Mouse (Mus musculus): Measurements from ENCODE around the gene Fbxo36.

Gene Fbxo36

DNA sequence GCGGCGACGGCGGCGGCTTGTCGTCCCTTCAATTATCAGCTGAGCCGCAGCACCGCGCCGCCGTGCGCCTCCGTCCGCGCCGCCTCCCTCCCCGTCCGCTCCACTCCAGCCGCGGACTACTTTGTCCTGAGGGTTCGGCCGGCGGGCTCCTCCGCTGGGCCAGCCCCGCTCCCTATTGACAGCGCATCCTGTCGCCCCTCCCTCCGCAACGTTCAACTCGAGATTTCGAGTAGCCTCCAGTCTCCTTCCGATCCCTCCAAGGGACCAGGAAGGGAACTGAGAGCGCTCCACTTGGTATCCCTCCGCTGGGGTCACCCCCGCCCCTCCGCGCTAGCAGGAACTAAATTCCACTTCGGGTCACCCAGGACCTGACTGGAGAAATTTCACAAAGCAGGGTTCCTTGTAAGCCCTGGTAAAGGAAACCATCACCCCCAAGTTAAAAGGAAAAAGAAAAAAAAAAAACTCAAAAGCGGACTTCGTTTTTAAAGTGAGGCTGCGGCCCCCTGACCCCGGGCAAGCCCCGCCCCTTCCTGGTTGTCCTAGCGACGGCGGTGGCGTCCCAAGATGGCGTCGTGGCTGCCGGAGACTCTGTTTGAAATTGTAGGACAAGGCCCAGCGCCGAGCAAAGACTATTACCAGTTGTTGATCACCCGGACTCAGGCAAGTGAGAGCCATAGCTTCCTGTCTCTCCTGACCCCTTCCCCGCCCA lies at the start of gene Fbxo36:
Fbxo36 (plus strand) TSS at position 533 of the 709 bp plus-strand sequence.
- in situ Hi-C loops (cut with MboI, MseI): no loop called here

DNA sequence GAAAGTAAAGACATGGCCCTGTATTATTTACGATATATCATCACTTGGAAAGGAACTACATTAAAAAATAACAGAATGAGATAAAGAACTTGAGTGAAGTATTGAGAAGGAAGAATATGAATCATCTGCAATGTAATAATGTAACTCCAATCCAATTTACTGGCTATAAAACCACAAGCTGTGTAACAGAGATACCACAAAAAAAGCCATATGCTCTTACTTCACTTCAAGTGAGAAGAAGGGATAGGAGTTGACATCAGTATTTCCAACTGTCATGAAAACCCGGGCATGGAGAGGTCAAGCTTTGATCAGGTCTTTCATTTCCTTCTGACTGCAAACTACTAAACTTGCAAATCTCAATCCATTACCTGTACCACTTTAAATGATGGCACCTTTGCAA lies 48.2 kb upstream of the Fbxo36 start:
- in situ Hi-C loops (cut with MboI, MseI): no loop called here

DNA sequence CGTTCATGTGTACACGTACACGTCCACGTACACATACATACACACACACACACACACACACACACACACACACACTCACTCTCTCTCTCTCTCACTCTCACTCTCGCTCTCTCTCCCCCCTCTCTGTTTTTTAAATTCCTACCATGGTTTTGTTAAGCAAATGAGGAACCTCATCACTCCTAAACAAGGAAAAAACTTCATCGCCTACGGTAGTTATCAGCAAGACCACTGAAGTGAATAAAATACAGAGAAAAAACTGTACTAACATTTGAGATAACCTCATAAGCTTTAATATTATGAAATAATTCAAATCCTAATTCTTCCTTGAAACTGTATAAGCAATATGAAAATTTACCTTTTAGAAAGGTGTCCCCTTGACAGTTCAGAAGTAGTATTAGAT lies 44.3 kb upstream of the Fbxo36 start:
- in situ Hi-C loops (cut with MboI, MseI): no loop called here

DNA sequence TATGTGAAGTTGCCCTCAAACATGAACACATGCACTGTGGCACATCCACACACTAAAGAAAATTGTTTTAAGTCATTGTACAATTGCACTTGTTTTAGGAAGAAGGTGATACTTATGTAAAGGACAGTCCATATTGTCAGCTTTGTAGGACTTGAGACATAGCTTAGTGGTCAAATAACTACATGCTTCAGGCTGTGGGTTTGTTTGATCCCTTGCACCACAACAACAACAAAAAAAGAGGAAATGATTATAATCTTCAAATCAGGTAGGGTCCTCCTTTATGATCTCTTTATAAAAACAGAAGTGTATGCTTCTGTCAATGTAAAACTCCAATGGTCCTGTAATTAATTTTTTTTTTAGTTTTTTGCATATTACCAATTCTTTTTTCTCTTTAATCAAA lies 40.5 kb upstream of the Fbxo36 start:
- in situ Hi-C loops (cut with MboI, MseI): no loop called here

DNA sequence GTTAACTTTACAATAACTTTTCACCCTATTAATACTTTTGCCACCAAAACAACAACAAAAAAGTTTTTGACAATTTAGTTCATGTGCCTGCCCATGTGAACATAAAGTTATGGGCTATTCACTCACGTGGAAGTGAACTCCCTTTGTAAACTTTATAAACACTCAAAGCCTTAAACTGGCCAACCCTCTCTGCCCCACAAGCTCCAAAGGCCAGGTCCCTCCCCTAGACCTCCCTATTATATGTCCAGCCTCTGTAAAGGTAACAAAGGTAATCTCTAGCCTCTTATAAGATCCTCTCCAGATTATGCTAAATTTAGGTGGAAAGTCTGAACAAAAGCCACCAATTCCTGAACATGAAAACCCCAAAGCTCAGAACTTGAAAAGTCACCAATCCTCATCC lies 35.9 kb upstream of the Fbxo36 start:
- in situ Hi-C loops (cut with MboI, MseI): no loop called here

DNA sequence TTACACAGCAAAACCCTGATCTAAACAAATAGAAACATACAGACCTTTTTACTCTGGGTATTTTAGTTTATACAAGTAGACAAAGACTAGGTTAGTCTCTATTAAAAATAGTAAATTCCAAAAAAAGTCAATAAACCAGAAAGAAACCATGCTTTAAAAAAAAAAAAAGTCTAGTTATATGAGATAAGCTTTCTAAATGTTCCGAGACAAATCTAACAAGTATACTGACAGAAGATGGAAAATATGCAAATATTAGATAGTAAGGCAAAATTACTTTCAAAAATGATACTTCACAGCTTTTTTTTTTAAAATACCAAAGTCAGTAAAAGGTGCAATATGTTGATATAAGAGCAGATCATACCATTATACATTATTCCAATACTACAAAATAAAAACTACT lies 22.0 kb upstream of the Fbxo36 start:
- in situ Hi-C loops (cut with MboI, MseI): no loop called here

DNA sequence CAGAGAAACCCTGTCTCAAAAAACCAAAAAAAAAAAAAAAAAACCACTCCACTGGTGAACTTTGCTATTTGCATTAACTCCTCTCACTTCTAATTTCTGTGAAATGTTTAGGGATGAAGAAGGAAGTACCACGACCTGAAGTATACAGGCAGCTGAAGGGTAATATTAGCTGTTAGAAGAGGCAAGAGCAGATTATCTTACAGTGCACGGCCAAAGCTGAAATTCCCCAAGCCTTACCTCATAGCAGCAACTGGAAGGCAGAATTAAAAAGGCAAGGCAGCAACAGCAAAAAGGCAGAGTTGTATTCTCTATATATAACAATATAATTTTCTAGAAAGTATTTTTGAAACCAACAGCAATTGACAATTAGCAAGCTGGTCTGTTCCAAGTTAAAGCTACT lies 14.6 kb upstream of the Fbxo36 start:
- in situ Hi-C loops (cut with MboI, MseI): loop anchor here (5.0 kb wide), 1 partner anchor 88 kb away; no protein-coding TSS in a partner anchor

DNA sequence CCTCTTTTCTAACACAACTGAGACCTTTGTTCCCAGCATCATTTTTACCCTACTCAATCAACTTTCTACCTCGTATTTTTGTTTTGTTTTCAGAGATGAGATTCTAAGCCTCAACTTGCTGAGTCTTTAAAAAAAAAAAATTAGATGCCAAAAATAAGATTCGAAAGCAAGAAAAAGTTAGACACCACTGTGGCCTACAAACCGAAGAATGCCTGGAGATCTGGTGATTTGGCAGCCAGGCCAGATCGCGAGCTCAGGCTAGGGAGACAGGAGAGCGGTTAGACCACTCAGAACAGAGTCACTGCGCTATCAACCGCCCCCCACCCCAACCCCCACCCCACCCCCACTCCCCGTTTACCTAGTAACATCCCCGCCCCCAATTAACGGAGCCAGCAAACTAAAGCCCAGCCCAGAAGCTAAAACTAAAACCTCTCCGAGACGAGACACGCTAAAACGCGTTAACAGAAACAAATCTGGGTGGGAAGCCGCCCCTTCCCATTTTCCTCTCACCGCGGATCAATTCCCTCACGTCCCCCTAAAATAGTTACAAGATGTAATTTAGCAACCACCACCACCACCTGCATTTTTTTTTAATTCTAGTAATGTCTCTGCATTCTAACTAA lies 2.0 kb upstream of the Fbxo36 start:
- in situ Hi-C loops (cut with MboI, MseI): no loop called here

DNA sequence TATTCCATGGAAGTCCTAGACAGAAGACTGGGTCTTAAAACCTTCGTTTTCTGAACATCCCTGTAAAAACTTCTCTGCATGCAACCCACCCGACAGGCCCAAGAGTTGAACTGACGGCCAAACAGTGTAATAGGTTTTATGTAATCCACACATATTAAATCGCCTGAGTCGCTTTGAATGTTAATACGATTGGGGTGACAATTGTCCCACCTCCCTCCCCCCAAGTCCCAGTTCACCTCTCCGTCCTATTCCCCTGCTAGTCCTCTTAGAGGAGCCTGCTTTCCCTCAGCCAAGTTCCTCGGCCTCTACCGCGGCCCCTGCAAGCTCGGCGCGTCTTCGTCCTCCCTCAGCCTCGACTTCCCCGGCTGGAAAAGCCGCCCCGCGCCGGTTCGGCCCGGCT lies 1.5 kb upstream of the Fbxo36 start:
- in situ Hi-C loops (cut with MboI, MseI): no loop called here

DNA sequence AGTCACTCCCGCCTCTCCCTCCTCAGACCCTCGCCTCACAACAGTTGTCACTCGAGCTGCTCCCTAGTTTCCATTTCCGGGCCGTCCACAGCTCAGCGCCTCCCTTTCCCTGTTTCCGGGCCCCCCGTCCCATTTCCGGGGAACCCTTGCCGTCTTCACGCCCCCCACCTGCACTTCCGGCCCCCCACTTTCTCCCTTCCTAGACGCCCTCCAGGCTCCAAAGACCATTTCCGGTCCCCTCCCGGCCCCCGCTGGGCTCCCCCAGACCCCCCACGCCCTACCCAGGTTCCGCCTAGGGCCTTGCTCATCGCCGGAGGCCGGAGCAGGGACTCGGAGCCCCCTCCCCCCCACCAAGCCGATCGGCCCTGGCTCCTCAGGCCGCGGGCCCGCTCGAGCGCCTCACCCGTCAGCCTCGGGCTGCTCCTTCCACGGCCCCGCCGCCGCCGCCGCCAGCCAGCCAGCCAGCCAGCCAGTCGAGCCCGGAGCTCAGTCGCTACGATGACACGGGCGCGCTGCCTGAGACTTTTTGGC lies 955 bp upstream of the Fbxo36 start:
- in situ Hi-C loops (cut with MboI, MseI): no loop called here

DNA sequence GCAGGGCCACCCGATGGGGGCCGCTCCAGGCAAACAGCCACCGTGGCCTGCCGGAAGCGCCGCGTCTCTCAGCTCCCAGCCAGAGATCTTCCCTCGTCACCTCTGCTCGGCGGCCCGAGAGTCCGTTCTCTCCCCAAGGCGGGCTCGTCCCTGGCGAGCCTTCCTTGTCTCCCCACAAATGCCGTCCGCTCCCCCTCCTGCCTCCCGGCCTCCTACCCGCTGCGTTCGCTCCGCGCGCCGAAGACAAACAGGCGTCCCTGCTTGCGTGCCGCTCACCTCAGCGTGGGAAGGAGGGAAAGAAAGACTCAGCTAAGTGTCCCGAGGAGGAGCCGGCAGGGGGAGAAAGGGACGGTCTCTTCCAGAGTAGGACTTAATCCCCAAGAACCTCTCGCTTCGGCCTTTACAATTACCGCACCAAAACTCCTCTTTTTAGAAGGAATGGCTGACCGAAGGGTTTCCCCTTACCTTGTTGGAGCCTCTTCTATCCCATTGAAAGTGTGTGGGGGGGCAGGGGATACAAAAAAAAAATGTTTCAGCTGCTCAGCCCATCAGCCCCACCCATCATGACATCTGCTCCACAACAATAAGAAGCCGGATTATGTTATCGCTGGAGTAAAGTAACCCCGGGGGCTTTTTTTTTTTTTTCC lies 500 bp downstream of the Fbxo36 start, which contains the start of gene Trip12:
Trip12 (minus strand) TSS at position 499 of the 647 bp plus-strand sequence.
- in situ Hi-C loops (cut with MboI, MseI): no loop called here

DNA sequence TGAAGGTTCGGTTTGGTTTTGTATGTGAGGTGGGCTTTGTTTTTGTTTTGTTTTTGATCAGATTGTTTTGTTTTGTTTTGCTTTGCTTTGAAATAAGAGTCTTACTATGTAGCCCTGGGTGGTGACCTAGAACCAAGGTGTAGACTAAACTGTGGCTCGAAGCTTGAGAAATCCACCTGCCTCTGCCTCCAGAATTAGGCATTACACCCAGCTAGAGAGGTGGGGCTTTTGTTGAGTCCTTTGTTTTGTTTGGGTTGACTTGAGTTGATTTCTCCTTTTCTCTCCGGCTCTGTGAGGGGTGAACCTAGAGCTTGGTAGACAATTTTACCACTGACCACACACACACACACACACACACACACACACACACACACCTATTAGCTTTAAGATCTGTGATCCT lies 1.4 kb downstream of the Fbxo36 start:
- in situ Hi-C loops (cut with MboI, MseI): no loop called here

DNA sequence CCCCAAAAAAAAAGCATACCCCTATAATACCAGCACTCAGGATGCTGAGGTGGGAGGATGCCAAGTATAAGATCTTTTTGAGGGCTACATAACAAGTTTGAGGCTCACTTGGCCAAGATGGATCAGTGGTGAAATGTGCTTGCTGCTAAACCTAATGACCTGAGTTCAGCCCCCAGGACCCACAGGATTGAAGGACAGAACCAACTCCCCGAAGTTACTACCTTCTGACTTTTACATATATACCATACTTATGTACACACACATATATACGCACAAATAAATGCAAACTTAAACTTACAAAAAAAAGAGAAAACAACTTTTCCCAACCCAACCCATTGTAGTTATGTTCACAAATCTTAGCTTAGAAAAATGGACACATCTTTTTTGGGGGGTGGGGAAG lies 3.7 kb downstream of the Fbxo36 start:
- in situ Hi-C loops (cut with MboI, MseI): no loop called here

DNA sequence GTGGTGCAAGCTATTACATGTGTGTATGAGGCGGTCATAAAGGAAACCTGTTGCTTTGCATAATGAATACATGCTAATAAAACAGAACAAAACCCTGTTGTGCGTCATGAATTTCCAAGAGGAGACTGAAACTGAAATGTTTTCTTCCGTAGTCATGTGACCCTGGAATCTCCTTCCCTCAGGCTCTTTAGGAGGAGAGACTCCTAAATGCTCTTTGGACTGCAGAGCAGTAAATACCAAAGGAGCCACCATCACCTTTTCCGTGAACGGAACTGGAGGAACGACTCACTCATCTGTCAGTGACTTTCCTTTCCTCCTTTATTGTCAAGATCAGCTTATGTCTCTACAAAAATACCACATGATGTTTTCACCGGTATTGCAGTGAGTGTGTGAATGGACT lies 8.1 kb downstream of the Fbxo36 start:
- in situ Hi-C loops (cut with MboI, MseI): no loop called here

DNA sequence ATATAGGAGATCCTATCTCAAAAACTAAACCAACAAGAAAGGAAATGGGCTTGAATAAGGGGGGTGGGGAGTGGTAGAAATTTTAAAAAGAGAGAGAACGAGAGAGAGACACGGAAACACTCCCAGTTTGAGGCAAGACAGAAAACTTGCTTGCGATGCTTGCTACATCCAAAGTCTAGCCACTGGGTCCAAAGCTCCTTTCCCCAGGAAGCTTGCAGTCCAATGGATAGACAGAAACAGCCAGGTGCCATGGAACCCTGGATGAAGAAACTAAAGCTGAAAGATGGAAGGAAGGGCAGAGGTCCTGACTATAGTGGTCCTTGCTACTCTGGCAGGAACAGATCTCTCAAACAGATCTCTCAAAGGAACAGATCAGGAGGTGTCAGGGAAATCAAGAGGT lies 8.7 kb downstream of the Fbxo36 start:
- in situ Hi-C loops (cut with MboI, MseI): no loop called here

DNA sequence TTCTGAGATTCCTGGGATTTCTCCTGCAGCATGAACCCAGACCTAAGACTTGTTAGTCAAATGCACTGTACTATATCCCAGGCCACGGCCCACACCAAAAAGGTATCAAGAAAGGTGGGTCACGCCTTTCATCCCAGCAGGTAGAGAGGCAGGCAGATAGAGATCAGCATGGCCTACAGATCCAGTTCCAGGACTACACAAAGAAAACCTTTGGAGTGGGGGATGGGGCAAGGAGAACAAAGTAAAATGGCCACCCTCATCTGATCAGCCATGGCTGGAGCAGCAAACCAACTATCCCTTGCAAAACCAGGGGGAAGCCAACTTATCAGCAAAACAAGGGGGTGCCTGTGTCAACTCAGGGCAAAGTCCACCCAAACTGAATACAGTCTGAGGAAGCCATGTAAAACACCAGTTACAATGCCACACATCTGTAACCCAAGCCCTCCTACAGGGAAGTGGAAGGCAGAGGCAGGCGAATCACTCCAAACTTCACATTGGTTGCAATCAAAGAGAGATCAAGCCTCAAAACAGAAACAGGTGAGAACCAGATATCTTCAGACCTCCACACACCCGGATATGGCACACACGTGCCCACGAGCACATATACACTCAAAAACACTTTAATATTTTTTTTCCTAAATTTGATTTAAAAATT lies 9.3 kb downstream of the Fbxo36 start:
- in situ Hi-C loops (cut with MboI, MseI): no loop called here

DNA sequence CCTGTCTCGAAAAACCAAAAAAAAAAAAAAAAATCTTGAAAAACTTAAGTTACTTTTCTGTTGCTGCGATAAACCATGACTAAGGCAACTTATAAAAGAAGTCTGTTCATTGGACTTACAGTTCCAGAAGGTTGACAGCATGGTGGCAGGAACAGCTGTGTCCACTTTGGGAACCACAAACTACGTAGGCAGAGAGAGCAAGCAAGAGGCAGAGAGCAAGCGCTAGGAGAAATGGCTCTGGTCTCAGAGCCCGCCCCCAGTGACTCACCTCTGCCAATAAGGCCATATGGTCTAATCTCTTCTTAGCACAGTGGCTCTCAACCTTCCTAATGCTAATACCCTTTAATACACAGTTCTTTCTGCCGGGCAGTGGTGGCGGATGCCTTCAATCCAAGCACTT lies 10.2 kb downstream of the Fbxo36 start:
- in situ Hi-C loops (cut with MboI, MseI): no loop called here

DNA sequence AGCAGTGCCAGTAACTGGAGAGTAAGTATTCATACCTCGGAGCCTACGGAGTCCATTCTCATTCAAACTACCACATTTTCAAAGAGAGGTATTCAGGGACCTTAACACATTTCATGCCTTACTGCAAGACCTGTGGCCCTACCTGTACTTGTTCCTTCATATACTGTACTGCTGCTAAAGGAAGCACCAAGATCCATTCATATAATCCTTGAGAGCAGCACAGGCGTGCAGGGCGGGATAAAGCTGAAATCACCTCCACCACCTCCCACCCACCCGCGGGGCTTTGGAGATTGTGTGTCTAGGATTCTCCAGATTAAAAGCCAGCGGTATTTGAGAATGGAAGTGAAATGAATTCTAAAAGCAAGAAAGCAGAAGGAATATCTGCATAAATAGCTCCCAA lies 10.8 kb downstream of the Fbxo36 start:
- in situ Hi-C loops (cut with MboI, MseI): no loop called here

DNA sequence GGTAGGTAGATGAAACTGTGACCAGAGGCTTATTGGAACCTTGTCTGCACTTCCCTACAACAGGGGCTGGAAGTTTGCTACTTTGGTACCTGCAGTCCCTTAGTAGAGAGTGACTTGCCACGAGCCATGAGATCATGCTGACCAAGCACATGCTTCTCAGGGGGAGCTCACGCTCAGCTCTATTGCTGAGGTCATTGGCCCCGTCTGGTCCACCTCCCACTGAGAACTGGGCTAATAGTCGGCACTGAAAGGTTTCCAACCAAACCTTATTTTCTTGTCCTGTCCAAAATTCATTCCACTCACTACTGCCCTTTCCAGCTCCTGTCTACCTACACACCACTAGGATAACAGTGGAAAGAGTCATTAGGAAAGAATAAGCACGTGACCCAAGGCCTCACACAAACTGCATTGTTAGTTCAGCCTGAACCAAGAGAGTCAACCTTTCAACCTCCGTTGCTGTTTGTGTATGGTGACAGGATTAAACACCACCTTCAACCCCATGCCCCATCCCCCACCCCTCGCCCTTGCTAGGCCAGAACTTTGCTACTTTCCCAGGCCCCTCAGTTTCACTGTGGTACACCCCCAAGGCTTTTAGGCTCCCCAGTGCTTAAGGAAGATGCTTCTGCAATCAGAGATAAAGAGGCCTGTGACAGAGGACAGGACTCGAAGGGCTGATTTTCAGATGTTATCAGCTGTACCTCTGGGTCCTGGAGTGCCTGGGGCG lies 12.0 kb downstream of the Fbxo36 start:
- in situ Hi-C loops (cut with MboI, MseI): no loop called here

DNA sequence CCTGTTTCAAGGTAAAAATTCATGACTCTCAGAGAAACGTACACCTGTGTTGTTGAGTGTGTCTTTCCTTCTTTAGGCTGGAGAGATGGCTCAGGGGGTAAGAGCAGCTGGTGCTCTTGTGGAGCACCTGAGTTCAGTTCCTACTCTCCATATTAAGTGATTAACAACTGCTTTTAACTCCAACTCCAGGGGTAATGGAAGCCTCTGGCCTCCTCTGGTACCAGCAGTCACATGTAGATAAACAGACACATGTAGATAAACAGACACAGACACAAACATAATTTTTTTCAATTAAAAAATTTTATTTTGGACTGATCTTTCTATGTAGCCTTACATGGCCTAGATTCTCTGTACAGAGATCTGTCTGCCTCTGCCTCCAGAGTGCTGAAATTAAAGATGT lies 14.1 kb downstream of the Fbxo36 start:
- in situ Hi-C loops (cut with MboI, MseI): no loop called here

DNA sequence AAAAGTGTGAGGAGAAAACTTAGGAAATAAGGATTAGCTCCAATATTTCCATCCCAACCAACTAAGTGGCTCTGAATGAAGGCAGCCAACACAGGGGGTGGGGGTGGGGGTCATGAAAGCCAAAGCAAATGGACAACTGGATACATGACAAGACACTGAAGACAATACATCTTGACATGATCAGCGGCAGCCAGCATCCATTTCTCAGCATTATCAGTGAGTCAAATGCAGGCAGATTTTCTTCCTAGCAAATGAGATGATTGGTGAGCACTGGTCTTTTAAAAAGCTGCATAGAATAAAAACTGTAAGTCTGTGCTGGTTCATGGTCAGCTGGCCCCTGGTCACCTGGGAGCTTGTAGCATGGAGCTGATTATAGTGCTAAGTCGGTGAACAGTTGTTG lies 15.3 kb downstream of the Fbxo36 start:
- in situ Hi-C loops (cut with MboI, MseI): no loop called here

DNA sequence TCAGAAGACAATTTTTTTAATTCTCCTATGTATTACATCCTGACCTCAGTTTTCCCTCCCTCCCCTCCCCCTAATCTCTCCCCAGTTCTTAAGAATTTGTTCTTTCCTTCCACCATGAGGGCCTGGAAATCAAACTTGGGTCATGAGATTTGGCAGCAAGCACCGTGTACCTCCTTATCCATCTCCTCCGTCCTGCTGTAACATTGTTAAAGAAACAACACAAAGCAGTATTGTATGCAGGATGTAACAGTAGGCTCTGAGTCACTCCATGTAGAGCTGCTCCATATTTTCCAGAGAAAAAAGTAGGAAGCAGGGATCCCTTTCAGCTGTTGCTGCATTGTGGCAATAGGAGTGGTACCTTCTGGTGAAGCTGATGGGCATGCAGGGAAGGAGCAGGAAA lies 16.1 kb downstream of the Fbxo36 start:
- in situ Hi-C loops (cut with MboI, MseI): no loop called here

All from T-helper 2 cell (primary cell).